Mouse (Mus musculus) cortical plate, adult 2 months (tissue): ENCODE data around the gene Dtx4.

Experiments used
- CTCF ChIP-seq: fragments of 200-500 bp; IDR thresholded peaks from 2 replicates; pipeline ENCODE4 v1.5.1; 2011; ENCODE audit warnings: mild to moderate bottlenecking, control low read depth, low read length; ENCODE audit not compliant: insufficient read depth; ENCODE audit errors: extremely low read depth
- POLR2A ChIP-seq: fragments of 200-500 bp; IDR thresholded peaks from 2 replicates; pipeline ENCODE4 v1.6.1; 2011; ENCODE audit warnings: mild to moderate bottlenecking, low read length, control low read depth; ENCODE audit not compliant: insufficient read depth; ENCODE audit errors: extremely low read depth

DNA sequence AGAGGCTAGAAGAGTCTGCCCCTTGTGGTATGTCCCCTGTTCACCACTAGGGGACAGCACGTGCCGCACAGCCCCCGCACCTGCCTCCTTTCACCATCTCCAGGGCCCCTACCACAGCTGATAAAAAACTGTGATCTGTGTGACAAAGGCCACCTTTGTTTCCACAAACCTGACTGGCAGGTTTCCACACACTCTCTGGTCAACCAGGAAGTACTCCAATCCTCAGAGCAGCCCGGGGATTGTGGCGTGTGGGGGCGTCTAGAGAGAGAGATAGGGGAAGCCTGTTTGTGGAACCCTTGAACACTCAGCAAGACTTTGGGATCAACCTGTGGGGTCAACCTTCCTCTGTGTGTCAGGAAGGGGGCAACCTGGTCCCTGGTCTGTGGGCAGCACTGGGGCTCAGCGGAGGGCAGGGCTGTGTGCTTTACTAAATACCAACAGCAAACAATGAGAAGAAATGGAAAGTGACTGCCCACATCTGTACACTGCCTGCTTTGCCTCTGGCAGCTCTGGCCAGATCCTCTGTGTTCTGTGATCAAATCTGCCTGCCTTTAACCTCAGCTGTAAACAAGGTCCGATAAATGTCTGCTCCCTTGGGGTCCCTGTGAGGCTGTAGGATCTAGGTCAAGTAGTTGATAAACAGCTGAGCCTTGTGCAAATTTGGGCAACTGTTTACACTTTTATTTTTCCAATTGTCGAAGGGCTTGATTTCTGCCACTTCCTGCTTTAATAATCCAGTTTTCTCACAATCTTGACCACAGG, 12.9 kb downstream of the Dtx4 start:
- TF ChIP-seq POLR2A (no peak), CTCF (peak; percentile 43)
